Mouse (Mus musculus): ENCODE measurements at regions not wholly inside any gene's neighbourhood (a gene's known extent, or its start where the extent isn't known, plus 50 kb on each side); places are given as distances from the start of the nearest gene placed in this dataset.

DNA sequence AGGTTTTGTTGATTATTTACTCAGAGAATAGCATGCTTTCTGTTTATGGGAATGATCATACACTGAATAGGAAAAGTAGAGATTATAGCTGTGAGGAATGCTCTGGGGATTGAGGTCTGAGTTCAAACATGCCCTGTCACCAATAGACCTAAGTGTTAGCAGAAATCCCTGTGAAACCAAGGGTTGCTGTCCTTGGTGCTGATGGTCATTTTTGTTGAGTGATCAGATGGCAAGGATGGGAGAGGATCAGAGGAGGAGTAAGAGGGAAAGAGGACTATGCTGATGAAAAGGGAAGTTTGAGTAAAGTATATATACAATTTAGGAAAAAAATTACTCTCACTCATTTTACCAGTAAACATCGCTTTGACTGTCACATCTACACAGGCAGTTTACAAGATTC, 191.5 kb upstream of the Sel1l start:
- Histone ChIP-seq H3K4me1 (no peaks in the 10 kb centered on the region), H3K9me3 (replicated peaks) (no peaks in the 10 kb centered on the region), H3K36me3 (no peaks in the 10 kb centered on the region), H3K4me3 (no peak overlapping the region), H3K27ac (replicated peaks) (no peak overlapping the region), H3K27me3 (ENCODE audit: low read depth, poor library complexity, severe bottlenecking) (no peaks in the 10 kb centered on the region)
- 84% methylated on average over 1 of the region's 1 CpGs for WGBS
- DNase-seq (ENCODE audit: low spot score), result peak; percentile 19

DNA sequence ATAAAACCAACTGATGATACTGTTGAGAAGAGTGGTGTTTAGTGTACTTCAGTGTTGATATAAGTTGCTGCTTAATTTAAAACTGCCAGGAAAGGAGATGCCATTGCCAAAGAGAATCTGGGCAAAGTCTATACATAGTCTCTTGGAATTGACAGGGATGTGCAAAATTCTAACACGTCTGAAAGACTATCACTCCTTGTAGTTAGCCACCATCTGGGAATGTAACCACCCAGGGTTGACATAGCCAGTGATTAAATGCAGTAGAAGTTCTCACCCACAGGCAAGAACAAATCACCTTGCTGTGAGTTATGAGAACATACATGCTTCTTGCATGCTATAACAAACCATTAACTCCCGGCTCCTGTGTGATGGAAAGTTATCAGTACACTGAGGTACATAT, 180.2 kb upstream of the Sel1l start:
- no peak for DNase-seq (ENCODE audit: low spot score)
- Histone ChIP-seq H3K4me3 (no peak overlapping the region), H3K27ac (replicated peaks) (no peak overlapping the region), H3K27me3 (ENCODE audit: low read depth, poor library complexity, severe bottlenecking) (no peaks in the 10 kb centered on the region), H3K9me3 (replicated peaks) (no peaks in the 10 kb centered on the region), H3K36me3 (no peaks in the 10 kb centered on the region), H3K4me1 (no peaks in the 10 kb centered on the region)
- 88% methylated on average over 2 of the region's 2 CpGs for WGBS

DNA sequence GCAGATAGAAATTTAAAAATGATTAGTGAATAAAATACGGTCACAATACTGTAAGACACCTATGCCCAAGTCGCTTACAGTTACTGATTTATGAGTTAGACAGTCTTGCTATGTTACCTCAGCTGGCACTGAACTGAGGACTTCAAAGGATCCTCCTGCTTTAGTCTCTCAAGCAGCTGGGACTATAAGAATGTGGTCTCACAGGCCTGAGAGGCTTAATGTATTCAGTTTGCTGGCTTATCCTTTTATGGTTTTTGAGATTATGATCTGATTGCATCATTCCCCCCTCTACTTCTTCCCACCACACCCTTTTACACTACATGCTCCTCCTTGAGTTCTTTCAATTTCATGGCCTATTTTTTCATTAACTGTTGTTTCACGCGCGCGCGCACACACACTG, 179.4 kb upstream of the Sel1l start:
- 97% methylated on average over 7 of the region's 7 CpGs for WGBS
- no peaks in the 10 kb centered on the region for H3K9me3 ChIP-seq (replicated peaks)
- H3K4me3 ChIP-seq, result no peak overlapping the region
- no peaks in the 10 kb centered on the region for H3K27me3 ChIP-seq (ENCODE audit: low read depth, poor library complexity, severe bottlenecking)
- no peak overlapping the region for H3K27ac ChIP-seq (replicated peaks)
- H3K4me1 ChIP-seq, result no peaks in the 10 kb centered on the region
- H3K36me3 ChIP-seq, result no peaks in the 10 kb centered on the region
- DNase-seq (ENCODE audit: low spot score), result no peak

DNA sequence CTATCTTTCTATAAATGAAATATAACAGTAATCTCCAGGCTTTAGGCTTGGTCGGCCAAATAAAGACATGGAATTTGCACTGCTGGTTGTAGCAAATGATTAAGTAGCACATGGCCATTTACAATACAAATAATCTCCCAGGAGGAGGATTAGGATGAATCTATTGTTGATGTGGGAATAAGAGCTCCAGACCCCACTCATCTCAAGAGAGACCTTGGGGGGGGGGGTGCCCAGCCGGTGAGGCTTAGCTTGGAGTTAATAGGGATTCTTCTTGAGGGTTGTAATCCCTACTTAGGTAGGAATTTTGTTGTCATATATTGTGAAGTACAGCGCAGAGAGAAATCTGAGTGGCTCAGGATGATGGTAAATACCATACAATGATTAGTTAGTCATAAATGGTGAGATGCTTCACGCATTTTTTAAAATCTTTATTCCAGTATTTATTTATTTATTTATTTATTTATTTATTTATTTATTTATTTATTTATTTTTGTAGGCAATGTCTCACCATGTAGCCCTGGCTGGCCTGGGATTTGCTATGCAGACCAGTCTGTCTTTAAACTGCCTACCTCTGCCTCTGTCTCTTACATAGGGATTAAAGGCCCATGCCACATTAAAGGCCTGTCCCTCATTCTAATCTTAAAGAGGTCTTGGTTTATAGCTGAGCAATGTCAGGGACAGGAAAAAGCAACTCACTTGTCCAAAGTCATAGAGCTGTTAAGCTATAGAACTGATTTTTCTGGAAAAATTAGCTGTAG, 175.7 kb upstream of the Sel1l start:
- WGBS, result 54% methylated on average over 4 of the region's 4 CpGs
- Histone ChIP-seq H3K36me3 (no peaks in the 10 kb centered on the region), H3K9me3 (replicated peaks) (no peaks in the 10 kb centered on the region), H3K27ac (replicated peaks) (no peak overlapping the region), H3K27me3 (ENCODE audit: low read depth, poor library complexity, severe bottlenecking) (no peaks in the 10 kb centered on the region), H3K4me1 (no peaks in the 10 kb centered on the region), H3K4me3 (no peak overlapping the region)
- peak; percentile 25 for DNase-seq (ENCODE audit: low spot score)

DNA sequence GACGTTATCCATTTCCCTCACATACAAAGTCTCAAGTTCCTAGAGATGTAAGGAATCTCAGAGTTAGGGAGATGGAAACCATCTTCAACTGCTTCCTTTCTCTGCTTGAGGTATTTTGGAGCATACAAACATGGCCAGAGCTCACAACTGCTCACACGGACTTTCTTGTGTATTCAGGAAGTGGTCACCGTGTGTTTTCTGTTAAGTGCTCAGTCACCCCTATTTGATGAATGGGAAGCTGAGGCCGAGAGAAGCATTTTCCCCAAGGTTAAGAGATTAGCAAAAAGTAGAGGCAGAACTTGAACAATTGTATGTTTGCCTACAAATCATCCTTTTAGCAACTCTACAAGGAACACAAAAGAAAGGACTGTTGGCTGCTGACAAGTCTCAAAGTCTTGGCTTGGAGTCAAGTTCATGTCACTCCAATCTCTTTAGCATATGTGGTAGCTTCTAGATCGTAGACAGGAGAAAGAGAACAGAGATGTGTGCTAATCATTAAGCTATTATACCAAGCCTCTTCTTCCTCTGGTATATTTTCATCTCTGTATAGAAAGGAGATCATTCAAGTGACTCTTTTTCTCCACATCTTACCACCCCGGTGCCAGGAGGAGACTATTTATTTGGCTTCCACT, 170.8 kb upstream of the Sel1l start:
- Histone ChIP-seq H3K27me3 (ENCODE audit: low read depth, poor library complexity, severe bottlenecking) (no peaks in the 10 kb centered on the region), H3K4me3 (no peak overlapping the region), H3K36me3 (no peaks in the 10 kb centered on the region), H3K4me1 (no peaks in the 10 kb centered on the region), H3K27ac (replicated peaks) (no peak overlapping the region), H3K9me3 (replicated peaks) (no peaks in the 10 kb centered on the region)
- WGBS, result 75% methylated on average over 6 of the region's 6 CpGs
- no peak for DNase-seq (ENCODE audit: low spot score)

DNA sequence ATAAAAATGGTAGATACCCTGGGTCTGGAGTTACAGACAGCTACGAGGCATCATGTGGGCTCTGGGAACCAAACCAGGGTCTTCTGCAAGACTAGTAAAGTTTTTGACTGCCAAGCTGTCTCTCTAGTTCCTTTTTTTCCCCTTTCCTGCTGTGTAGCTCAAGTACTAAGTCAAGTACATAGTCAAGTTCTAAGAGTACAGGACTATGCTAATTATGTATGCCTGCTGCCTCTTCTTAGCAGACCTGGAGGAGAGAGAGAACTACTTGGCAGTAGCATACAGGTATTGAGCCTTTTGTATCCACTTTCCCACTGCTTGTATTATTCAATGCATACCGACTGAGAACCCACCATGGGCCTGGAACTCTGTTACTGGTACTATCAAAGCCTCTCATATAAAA, 166.4 kb upstream of the Sel1l start:
- H3K27ac ChIP-seq (replicated peaks), result no peak overlapping the region
- 87% methylated on average over 2 of the region's 2 CpGs for WGBS
- H3K4me3 ChIP-seq, result no peak overlapping the region
- no peaks in the 10 kb centered on the region for H3K36me3 ChIP-seq
- no peak for DNase-seq (ENCODE audit: low spot score)
- H3K27me3 ChIP-seq (ENCODE audit: low read depth, poor library complexity, severe bottlenecking), result no peaks in the 10 kb centered on the region
- H3K4me1 ChIP-seq, result no peaks in the 10 kb centered on the region
- H3K9me3 ChIP-seq (replicated peaks), result no peaks in the 10 kb centered on the region

DNA sequence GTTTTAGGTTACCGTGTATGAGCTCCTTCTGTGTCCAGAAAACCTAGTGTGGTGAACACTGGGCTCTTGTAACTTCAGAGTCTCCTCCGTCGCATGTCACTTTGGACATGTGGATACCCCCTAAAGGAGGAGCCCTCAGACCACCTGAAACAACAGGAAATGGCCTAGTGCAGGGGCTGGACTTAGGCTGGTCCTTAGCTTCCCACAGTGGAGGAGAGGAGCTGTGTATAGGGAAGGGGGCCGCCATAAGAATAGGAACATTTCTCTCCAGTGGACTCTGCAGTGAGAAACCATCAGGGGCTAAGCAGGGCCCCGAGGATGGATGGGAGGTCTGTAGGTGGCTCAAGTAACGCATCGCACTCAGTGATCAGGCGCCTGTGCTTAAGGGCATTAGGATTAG, 165.0 kb upstream of the Sel1l start:
- Histone ChIP-seq H3K9me3 (replicated peaks) (no peaks in the 10 kb centered on the region), H3K27ac (replicated peaks) (no peak overlapping the region), H3K27me3 (ENCODE audit: low read depth, poor library complexity, severe bottlenecking) (no peaks in the 10 kb centered on the region), H3K36me3 (no peaks in the 10 kb centered on the region), H3K4me1 (no peaks in the 10 kb centered on the region), H3K4me3 (no peak overlapping the region)
- no peak for DNase-seq (ENCODE audit: low spot score)
- 82% methylated on average over 8 of the region's 8 CpGs for WGBS

DNA sequence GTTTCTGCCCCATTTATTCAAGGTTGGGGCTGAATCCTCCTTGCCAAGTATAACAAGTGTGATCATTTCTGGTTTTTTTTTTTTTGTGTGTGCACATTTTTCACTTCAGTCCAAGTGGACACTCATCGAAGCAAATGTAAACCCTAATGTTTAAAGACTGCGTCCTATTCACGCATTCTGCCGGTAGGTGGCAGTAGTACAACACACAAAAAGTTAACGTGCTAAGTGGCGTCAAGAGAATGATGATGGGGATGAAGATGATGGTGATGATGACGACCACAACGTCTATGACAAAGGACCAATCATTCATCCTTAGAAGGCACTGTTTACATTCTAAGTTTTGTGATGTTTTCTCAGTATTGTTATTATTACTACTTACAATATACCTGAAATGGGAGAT, 164.3 kb upstream of the Sel1l start:
- peak; percentile 33 for DNase-seq (ENCODE audit: low spot score)
- H3K4me3 ChIP-seq, result no peak overlapping the region
- no peak overlapping the region for H3K27ac ChIP-seq (replicated peaks)
- no peaks in the 10 kb centered on the region for H3K27me3 ChIP-seq (ENCODE audit: low read depth, poor library complexity, severe bottlenecking)
- no peaks in the 10 kb centered on the region for H3K4me1 ChIP-seq
- 14% methylated on average over 8 of the region's 8 CpGs for WGBS
- no peaks in the 10 kb centered on the region for H3K36me3 ChIP-seq
- H3K9me3 ChIP-seq (replicated peaks), result no peaks in the 10 kb centered on the region

DNA sequence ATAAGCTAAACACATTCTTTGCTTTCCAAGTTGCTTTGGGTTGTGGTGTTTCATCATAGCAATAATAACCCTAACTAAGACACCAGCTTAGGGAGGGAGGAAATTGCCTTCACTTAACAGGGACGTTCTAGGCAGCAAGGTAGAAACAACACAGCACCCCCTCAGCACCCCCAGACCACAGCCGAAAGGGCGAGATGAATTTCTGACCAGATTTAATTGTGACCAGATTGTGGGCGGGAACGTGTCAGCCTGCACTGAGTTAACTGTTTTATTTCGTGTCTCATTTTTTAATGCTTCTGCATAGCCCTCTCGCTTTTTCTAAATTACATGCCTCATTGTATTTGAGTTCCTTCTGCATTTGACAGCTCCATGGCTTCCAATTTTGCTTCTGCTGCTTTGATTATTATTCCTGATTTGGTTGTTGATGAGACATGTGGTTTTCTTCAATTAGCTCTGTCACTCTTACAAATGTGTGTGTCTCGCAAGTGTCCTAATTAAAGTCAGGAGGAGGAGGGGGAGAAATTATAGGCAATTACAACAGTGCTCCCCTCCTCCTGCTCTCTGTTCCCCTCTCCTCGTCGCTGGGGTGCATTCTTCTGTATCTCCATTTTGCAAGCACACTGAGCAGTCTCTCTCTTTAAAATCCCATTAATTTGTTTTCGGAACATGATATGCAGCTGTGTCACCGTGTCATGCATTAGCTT, 155.6 kb upstream of the Sel1l start:
- Histone ChIP-seq H3K27ac (replicated peaks) (no peak overlapping the region), H3K27me3 (ENCODE audit: low read depth, poor library complexity, severe bottlenecking) (no peaks in the 10 kb centered on the region)
- WGBS, result 80% methylated on average over 12 of the region's 12 CpGs

DNA sequence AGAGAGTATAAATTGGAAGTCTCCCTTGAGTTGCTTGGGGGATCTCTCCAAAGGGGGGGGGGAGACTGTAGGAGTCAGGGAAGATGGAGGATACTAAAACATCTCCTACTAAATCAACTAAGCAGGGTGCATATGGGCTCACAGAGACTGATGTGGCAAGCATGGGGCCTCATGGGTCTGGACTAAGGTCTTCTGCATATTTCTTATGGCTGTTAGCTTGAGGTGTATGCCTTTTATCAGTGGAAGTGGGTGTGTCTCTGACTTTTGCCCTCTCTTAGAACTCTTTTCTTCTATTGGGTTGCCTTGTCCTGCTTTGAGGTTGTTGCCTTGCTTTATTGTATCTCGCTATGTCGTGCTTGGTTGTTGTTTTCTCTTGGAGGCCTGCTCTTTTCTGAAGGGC, 150.1 kb upstream of the Sel1l start:
- Histone ChIP-seq H3K27me3 (ENCODE audit: low read depth, poor library complexity, severe bottlenecking) (no peaks in the 10 kb centered on the region), H3K9me3 (replicated peaks) (no peaks in the 10 kb centered on the region), H3K4me3 (no peak overlapping the region), H3K27ac (replicated peaks) (no peak overlapping the region), H3K36me3 (no peaks in the 10 kb centered on the region), H3K4me1 (no peaks in the 10 kb centered on the region)
- DNase-seq (ENCODE audit: low spot score), result no peak
- WGBS, result 79% methylated on average over 2 of the region's 2 CpGs

More for the DNA sequence above, 155.6 kb upstream of the Sel1l start:
- no peak overlapping the region for H3K4me3 ChIP-seq
- no peak for DNase-seq (ENCODE audit: low spot score)
- H3K4me1 ChIP-seq, result no peaks in the 10 kb centered on the region
- no peaks in the 10 kb centered on the region for H3K9me3 ChIP-seq (replicated peaks)
- H3K36me3 ChIP-seq, result no peaks in the 10 kb centered on the region

DNA sequence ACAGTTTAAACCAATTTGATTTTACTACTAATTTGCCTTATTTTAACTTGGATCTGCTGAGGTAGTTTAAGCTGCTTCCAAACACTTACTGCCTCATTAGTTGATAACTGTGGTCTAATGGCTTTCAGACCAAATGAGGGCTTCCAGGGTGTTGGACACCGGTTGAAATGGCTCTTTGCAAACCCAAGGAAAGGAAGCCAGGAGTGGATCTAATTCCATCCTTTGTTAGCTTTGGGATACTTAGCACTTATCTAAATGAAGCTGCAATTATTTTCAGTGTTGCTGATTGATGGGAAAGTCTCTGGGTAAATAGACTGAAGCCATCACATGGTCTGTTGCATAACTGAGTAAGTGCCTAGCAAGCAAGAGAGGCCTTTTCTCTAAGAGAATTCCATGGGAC, 148.4 kb upstream of the Sel1l start:
- no peaks in the 10 kb centered on the region for H3K9me3 ChIP-seq (replicated peaks)
- no peak overlapping the region for H3K4me3 ChIP-seq
- H3K27me3 ChIP-seq (ENCODE audit: low read depth, poor library complexity, severe bottlenecking), result no peaks in the 10 kb centered on the region
- no peaks in the 10 kb centered on the region for H3K36me3 ChIP-seq
- no peak for DNase-seq (ENCODE audit: low spot score)
- 69% methylated on average over 1 of the region's 1 CpGs for WGBS
- H3K4me1 ChIP-seq, result no peaks in the 10 kb centered on the region
- H3K27ac ChIP-seq (replicated peaks), result no peak overlapping the region

DNA sequence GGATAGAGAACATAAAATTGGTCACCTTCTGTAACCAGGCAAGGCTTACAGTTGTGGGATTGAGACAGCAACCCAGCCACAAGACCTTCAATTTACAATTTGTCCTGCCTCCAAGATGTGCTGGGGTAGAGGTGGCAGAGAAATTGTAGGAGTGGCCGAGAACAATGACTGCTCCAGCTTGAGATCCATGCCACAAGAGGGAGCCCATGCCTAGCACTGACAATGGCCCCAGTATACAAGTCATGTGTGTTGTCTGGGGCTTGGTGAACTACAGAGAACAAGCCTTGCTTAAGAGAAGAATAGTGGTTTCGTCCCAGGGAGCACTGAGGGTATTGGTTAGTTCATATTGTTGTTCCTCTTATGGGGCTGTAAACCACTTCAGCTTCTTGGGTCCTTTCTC, 146.6 kb upstream of the Sel1l start:
- H3K9me3 ChIP-seq (replicated peaks), result no peaks in the 10 kb centered on the region
- no peaks in the 10 kb centered on the region for H3K4me1 ChIP-seq
- H3K27me3 ChIP-seq (ENCODE audit: low read depth, poor library complexity, severe bottlenecking), result no peaks in the 10 kb centered on the region
- no peak overlapping the region for H3K27ac ChIP-seq (replicated peaks)
- 63% methylated on average over 2 of the region's 2 CpGs for WGBS
- H3K4me3 ChIP-seq, result no peak overlapping the region
- no peak for DNase-seq (ENCODE audit: low spot score)
- H3K36me3 ChIP-seq, result no peaks in the 10 kb centered on the region

DNA sequence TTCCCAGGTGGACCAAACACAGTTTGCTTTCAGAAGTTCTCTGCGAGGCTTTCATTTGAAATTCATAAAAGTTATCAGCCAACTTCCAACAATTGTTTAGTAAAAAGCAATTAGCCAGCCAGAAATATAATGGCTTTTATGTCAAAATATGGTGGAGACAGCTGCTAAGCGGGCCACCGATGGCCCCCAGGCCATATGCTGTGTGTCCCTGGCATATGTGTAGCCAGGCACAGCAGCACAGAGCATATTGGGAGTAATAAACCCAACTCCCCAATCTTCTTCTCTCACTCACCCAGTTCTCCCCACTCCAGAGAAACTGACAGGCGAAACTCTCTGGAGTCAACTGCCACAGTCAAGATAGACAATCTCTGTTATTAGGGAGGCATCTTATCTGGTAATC, 137.5 kb upstream of the Sel1l start:
- no peak for DNase-seq (ENCODE audit: low spot score)
- no peaks in the 10 kb centered on the region for H3K27me3 ChIP-seq (ENCODE audit: low read depth, poor library complexity, severe bottlenecking)
- H3K9me3 ChIP-seq (replicated peaks), result no peaks in the 10 kb centered on the region
- no peaks in the 10 kb centered on the region for H3K4me1 ChIP-seq
- H3K27ac ChIP-seq (replicated peaks), result no peak overlapping the region
- H3K4me3 ChIP-seq, result no peak overlapping the region
- 93% methylated on average over 4 of the region's 4 CpGs for WGBS
- no peaks in the 10 kb centered on the region for H3K36me3 ChIP-seq

Data from midbrain, embryonic 10.5 days (tissue).